Mouse (Mus musculus): ENCODE results near the gene Slc25a4.

GRCm38 (mm10) chr8:46204301-46204700 is 6.8 kb downstream of the Slc25a4 start:
- TF ChIP-seq CTCF (IDR thresholded peaks at IDR 0.05; ENCODE audit: extremely low read depth, insufficient read depth, insufficient read length, insufficient replicate concordance) (no peak), POLR2A (IDR thresholded peaks at IDR 0.05; ENCODE audit: low read depth, low read length) (no peak)

Measured in spleen, adult 2 months (tissue).